Mouse (Mus musculus) testis, postnatal 10 days (tissue): ENCODE measurements around the gene U2af1.
"Not testable (repeated sequence)": the region's sequence is repeated elsewhere in the genome, so short reads cannot be mapped to it uniquely, and the experiment has no call there.

Experiments
- DNase-seq: peaks from one replicate; pipeline ENCODE4 v3.0.0; 2021; ENCODE audit warnings: low spot score

U2af1 gene

DNA sequence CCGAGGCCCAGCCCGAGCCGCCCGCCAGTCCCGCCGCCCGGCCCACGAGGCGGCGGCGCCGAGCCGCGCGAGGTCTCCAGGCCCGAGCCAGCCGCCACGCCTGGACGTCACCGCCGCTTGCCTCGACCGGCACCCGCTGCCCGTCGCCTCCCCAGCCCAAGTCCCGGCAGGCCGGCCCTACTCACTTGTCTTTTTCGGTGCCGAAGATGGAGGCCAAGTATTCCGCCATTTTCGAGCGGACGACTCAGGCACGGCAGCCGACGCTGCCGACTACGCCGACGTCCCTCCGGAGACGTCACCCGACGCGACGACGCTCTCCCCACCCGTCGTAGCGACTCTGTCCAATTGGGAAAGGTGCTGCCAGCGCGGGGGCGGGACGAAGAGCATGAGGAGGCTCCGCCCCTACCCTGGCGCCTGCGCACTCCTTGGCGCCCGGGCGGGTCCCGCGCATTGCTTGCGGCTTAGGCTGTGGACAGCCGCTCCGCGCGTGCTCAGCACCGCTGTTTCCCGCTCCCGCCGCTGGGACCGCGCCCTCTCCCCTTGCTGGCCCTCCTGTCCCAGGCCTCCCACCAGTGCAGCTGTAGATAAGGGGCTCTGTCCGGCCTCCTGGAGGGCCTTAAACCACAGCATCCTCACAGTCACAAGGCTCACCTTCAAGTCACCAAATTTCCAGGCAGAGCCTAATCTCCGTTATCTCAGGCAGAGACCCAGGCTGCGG, at the start of gene U2af1:
Gene U2af1 (minus strand): TSS at position 425 of the 718 bp plus-strand sequence.
- peak; percentile 99 for DNase-seq

DNA sequence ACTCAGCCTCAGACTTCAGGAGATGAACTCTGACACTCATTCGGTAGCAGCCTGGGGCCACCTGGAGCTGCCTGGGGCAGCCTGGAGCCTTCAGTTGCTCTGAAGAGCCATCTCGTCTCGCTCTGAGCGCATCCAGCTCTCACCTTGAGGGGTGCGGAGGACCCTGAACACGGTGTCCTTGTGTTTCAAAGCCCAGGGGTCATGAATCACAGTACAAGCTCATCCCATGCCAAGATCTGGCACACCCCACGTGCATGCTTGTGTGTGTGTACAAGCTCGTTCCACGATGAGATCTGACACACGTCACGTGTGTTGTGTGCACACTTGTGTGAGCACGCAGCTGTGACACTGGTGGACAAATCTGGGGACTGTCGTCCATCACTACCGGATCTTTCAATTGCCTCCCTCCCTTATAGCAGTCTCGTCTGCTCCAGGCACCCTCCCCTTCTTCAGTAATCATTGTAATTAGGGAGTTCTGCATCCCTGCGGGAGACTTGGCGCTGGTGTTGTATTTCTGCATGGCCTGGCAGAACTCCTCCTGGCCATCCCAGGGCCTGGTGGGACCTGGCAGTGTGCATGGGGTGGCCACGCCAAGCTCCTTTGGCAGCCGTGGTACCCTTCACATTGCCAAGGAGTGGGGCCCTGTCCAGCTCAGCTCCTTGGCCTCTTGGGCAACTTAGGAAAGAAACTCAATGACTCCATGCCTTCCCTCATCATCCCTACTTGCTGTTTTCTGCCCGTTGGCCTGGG, 46.8 kb upstream of the U2af1 start:
- no peak for DNase-seq

DNA sequence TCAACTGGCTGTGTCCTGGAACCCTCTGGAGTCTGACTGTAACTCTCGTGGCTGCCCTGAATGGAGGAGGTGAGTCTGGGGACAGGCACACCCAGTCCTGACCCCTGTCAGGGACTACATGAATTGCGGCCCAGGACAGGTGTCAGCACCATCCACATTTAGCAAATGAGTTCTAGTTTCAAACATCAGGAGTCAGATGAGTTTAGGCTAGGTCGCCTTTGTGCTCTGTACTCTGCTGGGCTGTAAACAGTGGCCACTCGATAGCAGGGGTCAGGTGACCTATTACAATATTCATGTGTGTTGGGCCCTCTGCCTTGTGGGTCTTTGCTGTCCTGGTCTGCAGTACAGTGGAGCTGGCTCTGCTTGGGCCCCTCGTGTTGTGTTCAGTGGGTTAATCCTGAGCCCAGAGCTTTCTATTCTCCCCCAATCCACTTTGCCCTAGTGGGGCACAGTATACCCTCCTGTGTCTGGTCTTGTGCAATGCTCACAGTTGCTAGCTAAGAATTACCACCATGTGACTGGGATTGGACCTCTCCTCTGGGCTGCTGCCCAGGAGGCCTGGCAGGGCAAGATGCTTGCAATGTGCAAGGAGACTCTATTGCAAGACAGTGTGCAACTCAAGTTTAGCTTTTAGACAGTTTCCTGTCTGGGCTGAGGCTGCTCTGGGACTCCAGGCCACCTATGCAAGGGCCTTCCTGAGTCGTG, 44.7 kb upstream of the U2af1 start:
- no peak for DNase-seq

DNA sequence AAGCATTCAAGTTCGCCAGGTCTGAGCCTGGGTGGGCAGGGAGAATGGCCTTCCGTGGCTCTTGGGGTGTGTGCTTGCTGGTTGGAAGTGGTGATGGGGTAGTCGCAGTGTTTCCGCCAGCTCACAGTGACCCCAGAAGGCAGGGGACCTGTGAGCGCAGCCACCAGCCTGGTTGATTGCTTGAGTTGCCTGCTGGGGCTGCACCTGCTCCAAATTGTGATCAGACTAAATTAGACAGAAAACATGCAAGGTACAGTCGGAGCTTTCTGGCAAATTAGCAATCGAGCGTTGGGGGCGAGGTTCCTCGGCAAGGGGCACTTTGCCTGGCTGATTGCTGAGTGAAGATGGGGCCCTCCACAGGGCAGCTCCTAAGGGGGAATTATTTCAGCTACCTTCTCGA, 39.7 kb upstream of the U2af1 start:
- no peak for DNase-seq

DNA sequence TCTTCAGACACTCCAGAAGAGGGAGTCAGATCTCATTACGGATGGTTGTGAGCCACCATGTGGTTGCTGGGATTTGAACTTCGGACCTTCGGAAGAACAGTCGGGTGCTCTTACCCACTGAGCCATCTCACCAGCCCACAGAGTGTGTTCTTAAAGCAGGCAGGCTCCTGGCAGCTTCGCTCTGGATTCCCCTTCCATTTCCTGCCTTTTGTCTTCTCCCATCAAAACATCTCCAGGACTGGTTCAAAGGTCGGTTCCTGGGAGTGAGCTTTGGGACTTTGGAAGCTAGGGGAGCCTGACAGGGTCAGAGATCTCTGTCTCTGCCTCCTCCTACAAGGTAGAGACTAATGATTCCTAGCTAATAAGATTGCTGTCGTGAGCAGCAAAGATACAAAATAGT, 36.7 kb upstream of the U2af1 start:
- not testable (repeated sequence) for DNase-seq

DNA sequence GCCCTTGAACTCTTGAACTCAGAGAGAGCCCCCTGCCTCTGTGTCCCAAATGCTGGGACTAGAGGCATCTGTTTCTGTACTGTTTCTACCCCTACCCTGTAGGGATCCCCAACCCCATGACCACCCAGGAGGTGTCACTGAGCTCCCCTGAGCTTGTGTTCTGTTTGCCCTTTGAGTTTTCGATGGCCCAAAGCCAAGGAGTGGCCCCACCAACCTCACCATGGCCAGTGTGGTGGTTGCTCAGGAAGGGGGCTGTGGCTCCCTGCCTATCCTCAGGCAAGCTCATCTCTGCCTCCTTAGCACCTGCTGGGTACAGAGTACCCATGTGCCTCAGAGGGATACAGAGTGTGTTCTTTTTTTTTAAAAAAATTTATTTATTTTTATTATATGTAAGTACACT, 36.3 kb upstream of the U2af1 start:
- no peak for DNase-seq

DNA sequence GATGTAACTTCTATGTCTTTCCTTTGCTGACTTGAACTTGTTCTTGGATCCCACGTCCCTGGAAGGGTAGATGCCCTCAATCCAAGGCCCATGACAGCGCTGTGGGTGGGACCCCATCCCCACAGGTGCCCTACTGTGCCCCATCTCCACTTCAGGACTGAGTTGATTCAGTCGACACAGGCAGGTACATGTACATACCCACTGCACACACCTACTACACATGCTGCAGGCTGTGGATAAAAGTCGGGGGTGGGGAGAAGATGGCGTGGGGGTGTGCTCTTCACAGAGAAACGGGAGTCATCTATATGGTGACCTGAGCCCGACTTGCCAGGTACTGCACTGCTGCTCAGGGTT, 35.3 kb upstream of the U2af1 start:
- DNase-seq: no peak

DNA sequence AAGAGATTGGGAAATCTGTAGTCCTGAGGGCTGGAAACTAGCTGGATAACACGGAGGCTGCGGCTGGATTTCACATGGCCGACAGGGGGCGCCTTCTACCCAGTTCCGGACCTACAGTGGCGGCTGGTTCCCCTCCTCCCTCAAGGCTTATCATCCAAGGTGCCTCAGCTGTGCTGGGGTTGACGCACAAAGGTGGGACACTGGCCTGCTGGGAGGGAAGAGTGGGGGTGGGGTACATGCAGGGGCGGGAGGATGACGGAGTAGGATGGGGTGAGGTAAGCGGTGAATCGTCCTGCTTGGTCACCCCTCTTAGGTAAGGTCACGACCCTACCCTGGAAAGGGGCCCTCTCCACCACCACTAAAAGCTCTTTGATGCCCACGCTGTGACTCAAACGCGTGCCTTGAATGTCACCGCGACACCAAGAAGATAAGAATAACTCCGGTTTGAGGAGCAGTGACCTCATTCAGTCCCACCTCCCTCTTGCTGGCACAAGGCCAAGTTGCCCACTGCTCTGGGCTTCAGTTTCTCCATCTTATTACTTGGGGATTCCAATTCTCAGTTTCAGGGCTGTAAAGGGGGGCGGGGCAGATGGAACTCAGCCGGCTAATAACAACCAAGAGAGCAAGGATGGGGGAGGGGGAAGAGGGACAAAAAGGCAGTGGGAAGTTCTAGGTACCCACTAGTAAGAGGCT, 34.8 kb upstream of the U2af1 start:
- DNase-seq: peak; percentile 89

DNA sequence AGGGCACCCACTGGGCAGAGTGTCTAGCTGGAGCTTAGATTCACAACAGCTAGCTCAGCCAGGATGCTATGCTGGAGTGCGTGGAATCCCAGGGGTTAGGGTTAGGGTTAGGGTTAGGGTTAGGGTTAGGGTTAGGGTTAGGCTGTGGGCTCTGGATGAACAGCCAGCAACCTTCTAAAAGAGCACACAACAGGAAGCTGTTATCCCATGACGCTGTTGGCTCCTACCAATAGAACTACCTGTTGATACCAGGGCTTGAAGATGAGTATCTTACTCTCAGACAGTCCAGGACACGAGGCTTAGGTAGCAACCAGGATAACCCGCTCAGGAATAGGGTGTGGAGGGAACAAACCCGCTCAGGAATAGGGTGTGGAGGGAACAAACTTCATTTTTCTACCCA, 34.2 kb upstream of the U2af1 start:
- DNase-seq: no peak

DNA sequence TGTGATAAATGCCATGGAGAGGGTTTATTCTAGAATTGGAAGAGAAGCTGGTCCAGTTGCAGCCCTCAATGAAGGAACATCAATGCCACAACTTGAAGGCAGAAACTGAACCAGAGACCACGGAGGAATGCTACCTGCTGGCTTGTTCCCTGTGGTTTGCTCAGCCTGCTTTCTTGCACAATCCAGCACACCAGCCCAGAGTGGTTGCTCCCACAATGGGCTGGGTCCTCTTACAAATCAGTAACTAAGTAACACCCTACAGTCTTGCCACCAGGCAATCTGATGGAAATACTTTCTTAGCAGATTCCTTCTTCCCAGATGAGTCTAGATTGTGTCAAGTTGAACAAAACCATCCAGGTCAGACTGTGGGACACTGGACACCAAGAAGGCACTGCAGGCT, 30.9 kb upstream of the U2af1 start:
- no peak for DNase-seq

DNA sequence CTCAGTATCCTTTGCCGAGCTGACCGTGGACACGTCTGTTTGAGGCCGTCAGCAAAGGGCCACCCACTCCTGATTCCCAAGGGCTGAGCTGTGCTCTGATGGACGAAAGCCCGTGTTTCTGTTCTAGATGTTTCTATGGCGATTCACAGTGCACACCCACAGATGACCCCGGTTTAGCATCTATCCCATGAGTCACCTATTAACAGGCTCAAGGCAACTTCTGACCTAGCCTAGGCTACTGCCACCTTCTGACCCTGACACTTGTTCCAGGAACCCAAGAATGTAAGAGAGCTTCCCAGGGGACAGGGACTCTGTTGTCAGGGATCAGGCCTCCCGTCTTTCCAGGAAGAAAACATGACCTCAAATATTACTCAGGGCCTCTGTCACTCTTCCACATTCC, 29.4 kb upstream of the U2af1 start:
- DNase-seq: no peak

DNA sequence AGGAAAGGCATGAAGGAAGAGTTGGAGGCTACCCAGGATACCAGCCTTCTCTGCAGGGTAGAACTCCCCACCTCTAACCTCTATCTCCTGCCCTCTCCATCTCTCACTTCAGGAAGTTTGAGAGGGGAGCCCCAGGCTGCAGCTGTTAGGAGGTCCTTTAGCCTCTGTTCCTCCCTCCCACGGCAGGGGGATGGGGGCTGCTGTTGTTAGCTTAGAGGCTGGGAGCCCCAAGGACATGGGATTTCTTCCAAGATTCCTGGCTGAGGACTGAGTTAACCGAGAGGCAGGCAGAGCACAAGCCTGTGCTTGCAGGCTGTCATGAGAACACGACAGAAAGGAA, 27.5 kb upstream of the U2af1 start:
- DNase-seq: peak; percentile 78

DNA sequence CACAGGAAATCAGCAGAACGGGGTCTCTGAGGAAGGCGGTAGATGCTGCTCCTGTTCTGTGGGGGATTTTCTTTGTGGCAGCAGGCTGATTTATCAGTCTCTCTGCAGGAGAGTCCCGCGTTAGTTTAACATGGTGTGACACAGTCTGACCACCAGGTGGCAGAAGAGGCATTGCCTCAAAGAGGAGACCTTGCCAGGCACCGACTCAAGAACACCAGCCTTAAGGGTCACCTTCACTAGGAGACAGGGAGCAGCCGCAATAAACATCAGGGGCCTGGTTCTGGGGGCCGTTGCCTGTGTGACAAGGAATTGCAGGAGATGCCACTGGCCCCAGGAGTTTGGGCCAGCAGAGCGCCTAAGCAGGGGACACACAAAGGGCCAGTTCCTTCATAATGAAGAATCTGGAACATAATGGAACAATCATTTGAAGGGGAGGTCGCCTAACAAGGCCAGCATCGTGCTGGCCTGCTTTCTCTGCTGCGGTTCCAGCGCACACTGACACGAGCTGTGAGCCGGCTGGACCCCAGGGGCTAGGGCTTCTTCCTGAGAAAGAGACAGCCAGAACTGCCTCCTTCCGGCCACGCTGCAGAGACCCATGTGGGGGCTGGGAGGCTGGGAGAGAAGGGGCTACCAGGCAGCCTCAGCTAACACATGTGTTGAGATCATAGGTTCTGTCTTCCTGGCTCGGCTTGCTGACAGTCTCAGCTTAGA, 27.0 kb upstream of the U2af1 start:
- DNase-seq: peak; percentile 90

DNA sequence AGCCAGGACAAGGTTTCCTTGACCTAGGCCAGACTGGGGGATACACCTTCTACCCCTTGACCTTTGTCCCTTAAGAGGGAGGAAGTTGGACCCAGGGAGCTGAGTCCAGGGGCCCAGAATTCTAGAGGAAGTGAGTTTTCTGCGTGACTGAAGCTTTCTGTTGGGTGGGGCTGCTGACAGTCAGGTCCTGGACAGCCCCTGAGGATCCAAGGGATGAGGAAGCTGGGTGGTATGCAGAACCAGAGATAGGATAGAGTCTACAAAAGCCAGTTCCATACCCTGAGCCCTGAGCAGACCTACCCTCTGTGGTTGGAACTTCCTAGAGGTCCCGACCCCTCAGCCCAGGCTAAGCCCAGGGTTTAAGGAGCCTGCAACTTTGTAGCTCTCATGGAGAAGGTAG, 21.8 kb upstream of the U2af1 start:
- DNase-seq: no peak

DNA sequence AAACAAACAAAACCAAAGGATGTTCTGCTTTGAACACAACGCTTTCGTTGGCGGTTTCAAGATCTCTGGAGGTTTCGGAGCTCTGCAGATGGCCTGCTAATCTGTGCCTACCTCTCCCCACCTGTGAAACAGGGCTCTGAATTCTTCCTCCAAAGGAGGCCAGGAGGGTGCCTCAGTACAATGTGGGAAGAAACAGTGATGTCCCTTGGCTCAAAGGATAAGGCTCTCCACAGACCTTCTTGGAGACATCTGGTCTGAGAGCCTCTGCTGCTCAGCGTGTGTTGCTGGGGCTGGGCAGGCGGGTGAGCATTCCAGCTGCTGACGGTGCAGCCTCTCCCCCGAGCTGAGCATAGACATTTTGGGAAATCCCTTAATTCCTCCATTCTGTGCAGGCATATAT, 18.8 kb upstream of the U2af1 start, which contains the start of gene Cryaa:
Gene Cryaa (plus strand): TSS at position 301 of the 400 bp plus-strand sequence.
- DNase-seq: no peak

DNA sequence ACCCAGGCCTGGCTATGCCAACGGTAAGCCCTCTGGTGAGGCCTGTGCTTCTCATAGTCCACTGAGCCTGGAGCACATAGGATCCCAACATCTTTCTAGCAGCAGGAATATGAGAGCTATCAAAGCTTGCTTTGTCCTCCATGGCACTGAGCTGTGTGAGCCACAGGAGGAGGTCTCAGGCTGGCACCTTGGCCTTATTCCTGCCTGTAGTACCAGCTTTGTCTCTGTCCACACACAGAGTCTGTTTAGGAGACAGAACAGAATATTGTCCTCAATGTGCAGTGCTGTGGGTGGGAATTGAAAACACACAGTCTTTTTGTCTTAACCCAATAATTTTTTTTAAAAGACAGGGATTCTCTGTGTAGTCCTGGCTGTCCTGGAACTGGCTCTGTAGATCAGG, 15.7 kb upstream of the U2af1 start:
- no peak for DNase-seq

DNA sequence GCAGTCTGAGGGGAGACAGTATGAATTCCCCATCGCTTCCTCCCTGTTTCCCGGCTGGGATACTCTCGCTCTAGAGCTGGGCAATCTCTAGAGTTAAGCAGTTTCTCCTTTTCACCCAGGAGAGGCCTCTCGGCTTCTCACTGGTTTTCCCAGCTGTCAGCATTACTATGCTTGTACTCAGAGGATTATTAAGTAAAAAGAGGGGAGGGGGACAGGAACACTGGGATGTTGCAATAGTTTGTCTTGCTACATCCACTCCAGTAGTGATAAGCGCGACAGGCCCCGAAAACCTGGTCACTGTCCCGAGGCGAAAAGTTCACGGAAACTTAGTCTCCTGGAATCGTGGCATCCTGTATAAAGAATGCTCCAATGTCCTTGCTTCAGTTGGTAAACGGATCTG, 13.6 kb upstream of the U2af1 start:
- DNase-seq: no peak

DNA sequence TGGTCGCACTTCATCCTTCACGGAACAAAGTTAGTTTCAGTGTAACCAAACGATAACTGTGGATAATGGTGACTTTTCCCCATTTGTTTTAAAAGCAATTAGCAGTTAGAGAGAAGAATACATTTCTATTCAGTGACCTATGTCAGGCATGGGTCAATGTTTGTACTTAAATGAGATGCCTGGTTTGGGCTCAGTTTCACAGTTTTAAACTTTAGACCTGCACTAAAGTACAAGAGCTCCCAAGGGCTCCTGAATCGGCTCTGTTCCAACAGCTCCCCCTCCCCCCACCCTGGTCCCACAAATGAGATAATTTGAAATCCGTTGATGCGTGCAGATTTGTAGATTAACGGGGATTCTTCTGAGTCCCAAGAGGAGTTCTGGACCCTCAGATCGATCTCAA, 13.0 kb upstream of the U2af1 start:
- DNase-seq: no peak

DNA sequence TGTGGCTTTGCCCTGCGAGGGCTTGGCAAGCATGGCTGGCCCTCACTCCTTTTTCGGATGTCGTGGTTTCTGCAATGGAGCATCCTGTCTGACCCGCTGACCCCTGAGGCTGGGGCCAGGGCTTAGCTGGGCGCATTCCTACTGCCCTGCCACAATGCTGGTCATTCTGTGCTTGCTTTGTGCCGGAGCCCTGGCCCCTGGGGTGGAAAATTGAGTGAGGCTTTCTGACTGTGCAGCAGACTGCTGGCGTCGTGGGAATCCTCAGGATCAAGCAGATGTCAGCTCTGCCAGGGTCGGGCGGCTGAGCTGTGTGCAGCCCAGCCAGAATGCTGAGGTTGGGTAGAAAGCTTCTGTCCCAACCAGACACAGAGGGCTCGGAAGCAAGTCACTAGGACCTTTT, 11.5 kb upstream of the U2af1 start:
- DNase-seq: no peak

DNA sequence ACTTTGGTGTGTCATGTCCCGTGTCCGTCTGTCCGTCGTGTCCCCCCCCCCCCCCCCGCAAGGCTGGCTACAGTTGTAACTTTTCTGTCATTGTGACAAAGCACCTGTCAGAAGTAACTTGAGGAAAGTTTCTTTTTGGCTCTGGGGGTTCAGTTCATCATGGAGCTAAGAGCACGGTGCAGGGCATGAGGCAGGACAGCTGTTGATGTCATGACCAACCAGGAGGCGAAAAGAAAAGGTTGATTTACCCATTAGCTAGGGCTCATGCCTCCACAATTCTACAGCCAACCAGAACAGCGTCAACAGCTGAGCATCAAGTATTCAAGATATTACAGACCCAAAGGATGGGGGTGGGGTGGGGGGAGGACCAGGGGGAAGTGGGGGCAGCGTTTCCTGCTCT, 9.6 kb upstream of the U2af1 start:
- DNase-seq: no peak

DNA sequence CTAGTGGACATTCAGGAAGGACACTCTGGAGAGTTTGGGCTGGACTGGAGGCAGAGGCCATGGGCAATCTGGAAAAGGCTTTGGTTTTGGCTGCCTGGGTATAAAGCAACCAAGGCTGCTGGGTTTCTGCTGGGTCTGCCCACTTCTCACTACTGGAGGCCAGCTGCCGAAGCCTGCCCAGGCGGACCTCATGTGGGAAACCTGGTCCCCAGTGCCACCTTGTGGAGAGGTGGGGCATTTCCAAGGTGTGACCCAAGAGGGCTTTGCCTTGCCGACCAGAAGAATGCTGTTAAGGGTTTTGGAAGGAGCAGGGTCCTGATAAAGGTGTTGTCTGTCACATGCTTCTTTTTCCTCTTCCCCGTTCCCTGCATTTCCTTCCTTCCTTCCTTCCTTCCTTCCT, 6.1 kb upstream of the U2af1 start:
- DNase-seq: peak; percentile 87

DNA sequence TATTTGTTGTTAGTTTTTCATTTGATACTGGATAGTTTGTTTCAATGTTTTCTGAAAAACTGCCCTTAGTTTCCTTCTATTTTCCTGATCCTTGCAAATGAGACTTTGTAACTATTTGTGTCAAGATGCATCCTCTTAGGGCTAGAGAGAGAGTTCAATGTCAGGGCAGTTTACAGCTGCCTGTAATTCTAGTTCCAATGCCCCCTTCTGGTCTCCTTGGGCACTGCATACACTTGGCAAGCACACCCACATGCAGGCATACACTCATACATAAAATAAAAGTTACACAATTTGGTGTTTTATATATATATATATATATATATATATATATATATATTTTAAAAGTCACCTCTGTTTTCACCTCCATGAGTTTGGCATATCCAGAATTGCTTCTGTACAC, 4.2 kb upstream of the U2af1 start:
- no peak for DNase-seq
